Mouse (Mus musculus): ENCODE results near the gene Usp3.

GRCm38 (mm10) chr9:66465087-66465486 lies 127.9 kb downstream of the Usp3 start:
- TF ChIP-seq EP300 (IDR thresholded peaks at IDR 0.05; ENCODE audit: low read depth) (no peak), CTCF (IDR thresholded peaks at IDR 0.05; ENCODE audit: low read depth) (peak; percentile 70)
